Mouse (Mus musculus): ENCODE measurements around the gene Ppig.
"Not testable (repeated sequence)": the region's sequence is repeated elsewhere in the genome, so short reads cannot be mapped to it uniquely, and the experiment has no call there.

Ppig gene

DNA sequence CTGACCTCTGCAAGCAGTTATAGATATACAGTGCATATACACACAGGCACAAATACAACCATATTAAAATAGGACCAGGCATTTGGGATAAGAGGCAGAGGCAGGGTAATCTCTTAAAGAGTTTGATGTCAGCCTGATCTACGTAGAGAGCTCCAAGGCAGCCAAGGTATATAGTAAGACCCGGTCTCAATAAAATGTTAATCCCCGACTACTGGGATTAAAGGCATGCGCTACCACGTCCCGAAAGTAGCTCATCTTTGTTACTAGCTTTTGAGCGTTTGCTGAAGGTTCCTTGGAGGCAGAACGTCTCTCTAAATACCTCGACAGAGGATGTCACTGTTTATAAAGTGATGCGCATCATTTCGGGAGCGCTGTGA is at the start of gene Ppig:
Gene Ppig, plus strand, starts transcription at position 273 of the 377 bp plus-strand sequence.
- no peak for DNase-seq

DNA sequence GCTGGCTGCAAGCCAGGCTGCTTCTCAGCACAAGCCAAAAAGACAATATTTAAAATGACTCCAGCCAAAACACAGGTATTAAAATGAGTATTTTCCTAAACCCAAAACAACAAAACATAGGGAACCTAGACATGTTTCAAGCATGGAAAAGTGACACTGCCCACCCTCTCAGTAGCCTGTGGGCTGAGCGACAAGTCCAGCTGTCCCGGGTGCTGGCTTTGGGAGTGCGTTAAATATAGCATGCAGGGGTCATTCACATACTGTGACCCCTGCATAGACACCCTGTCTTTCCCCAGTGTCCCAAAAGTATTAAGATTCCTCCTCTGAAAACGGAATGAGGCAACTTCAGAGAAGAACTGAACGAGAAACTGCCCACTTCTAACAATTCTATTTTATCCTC is 48.6 kb upstream of the Ppig start:
- no peak for DNase-seq

DNA sequence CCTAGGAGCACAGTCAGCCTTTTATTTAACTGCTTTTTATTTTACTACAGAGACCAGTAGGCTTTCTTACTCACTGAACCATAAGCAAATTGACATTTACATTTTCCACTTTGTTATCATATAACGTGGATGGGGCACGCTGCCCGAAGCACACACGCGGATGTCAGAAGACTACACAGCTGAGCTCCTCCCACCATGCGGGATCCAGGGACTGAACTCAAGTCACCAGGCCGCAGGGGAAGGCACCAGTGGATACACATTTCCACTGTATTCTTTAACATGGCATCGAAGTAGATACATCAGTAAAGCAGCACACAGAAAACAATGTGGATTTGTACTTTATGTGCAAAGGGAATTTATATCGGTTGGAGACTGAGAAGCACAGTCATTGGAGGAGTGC is 47.1 kb upstream of the Ppig start:
- DNase-seq = no peak

DNA sequence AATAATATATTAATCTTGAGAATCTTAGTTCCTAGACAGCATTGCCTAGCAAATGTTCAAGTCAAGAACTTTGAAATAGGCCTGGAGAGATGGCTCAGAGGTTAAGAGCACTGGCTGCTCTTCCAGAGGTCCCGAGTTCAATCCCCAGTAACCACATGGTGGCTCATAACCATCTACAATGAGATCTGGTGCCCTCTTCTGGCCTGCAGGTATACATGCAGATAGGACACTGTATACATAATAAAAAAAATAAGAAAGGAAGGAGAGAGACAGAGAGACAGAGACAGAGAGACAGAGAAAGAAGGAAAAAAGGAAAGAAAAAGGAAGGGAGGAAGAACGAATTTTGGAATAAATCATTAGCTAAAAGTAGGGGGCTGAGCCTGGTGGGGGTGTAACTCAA is 45.6 kb upstream of the Ppig start:
- no peak for DNase-seq

DNA sequence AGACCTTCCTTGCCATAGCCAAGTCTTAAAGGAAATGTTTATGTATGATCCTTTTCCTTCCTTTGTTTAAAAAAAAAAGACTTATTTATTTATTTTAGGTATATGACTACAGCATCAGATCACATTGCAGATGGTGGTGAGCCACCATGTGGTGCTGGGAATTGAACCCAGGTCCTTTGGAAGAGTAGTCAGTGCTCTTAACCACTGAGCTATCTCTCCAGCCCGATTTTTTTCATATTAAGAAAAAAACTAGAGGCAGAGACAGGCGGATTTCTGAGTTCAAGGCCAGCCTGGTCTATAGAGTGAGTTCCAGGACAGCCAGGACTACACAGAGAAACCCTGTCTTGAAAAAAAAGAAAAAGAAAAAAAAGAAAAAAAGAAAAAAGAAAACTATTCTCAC is 45.1 kb upstream of the Ppig start:
- DNase-seq = not testable (repeated sequence)

DNA sequence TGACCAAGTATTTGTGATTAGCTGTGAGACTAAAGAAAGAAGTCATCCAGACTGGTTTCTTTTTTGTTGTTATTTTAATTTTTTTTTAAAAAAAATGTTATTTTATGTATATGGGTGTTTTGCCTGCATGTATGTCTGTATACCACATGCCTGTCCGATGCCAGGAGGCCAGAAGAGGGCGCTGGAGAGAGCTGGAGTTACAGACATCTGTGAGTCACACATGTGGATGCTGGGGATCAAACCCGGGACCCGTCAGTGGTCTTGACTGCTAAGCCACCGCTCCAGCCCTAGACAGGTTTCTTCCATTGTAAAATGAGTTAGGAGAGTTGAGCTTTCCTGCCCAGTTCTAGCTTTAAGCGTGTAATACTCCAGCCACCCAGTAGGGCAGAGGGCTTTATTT is 42.4 kb upstream of the Ppig start:
- DNase-seq = peak; percentile 8 to 12

DNA sequence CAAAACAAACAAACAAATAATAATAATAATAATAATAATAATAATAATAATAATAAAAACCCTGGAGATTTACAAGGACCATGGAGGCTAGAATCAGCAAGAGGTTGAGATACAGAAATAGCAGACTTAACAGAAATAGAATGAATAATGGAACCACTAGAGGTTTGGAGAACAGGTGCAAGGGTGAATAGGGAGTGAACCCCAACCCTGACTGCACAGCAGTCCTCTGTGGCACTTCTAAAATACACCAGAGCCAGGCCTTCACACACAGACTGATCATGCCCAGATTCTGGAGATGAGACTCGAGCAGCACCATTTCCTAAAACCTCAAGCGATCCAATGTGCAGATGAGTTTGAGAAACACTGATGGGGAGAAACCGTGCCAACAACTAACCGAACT is 40.4 kb upstream of the Ppig start:
- DNase-seq = no peak

DNA sequence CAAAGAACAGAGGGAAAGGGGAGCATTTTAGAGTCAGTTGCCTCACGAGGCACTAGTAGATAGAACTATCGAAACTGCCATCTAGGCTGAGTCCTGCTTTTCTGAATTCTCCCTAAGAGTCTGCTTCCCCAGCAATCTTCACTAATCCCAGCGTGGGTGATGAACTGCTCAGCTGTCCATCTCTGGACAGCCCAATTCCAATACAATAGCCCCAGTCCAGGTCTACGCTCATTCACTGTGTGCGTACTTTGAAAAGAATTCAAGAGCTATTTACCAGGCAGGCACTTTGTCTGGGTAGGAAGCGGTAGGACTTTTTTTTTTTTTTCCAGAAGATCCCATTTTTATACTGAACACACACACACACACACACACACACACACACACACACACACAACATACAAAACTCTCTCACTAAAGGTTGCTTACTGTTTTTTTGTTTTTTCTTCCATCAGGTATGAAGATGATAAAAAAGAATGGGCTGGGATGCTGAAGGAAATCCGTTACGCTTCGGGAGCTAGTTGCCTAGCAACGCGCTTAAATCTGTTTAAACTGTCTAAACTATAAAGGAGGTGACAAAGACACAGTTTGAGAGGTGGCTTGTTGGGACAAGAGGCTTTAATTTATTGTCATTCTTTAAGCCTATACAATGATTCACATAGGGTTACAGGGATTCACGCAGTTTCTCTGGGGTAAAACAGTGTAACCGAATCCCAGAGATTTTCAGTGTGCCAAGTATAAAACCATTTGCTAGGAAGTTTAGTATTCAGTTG is 39.1 kb upstream of the Ppig start:
- no peak for DNase-seq

DNA sequence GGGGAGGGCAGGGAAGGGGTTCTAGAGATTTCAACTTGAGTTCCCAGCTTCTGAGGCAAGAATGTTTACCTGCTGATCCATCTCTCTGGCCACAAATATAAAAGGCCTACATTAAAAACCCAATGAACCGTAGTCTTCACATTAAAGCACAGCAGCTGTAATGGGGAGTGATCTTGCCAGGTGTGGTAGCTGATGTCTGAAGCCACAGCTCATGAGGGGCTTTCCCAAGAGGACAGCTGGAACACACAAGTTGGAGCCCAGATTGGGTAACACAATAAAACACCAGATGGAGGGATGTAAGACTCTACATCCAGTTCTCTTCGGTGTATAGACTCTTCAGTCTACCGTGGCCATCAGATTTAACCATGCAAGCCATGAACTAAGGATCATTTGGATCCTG is 37.9 kb upstream of the Ppig start:
- DNase-seq = no peak

DNA sequence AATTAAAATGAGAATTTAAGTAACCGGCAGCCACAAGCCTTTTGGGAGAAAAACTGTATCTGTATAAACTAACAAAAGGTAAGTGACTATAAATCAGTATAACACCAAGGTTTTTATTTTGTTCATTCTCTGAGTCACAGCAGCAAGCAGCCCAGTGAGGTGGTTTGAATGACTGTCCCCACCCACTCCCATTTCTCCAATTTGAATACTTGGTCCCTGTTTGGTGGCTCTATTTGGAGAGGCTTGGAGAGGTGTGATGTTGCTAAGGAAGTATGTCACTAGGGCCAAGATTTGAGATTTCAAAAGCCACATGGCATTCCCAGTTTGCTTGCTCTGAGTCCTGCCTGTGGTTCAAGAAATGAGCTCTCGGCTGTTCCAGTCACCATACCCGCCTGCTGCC is 32.1 kb upstream of the Ppig start:
- DNase-seq = no peak

DNA sequence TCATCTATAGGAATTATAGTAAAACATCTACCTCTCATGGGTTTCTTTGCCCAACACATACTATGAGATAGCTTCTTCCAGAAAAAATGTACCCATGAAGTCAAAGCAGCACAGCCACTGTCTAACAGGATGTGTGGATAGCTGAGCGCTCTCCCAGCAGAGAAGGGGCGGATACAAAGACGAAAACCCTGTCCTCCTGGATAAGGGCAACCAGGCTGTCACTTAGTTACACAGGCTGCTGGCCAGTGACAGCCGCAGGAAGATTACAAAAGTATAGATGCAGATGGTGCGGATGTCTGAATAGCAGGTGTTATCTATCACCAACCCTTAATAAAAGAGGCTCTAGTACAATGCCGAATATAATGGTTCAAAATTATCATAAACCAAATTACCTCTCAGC is 31.5 kb upstream of the Ppig start:
- no peak for DNase-seq

DNA sequence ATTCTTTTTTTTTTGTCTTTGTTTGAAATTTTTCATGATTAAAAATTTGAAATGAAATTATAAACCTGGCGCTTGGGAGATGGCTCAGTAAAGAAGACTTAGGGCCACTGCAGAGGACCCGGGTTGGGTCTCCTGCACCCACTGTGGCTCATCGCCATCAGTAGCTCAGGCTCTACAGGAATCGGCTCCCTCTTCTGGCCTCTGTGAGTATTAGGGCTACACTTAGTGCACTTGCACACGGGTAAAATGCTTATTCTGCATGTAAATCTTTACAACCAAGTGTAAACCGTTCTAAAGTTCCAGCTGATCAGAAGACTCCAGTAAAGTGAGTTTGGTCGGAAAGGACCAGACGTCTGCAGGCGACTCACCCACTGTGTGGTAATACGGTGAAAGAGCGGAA is 28.8 kb upstream of the Ppig start:
- DNase-seq = no peak

DNA sequence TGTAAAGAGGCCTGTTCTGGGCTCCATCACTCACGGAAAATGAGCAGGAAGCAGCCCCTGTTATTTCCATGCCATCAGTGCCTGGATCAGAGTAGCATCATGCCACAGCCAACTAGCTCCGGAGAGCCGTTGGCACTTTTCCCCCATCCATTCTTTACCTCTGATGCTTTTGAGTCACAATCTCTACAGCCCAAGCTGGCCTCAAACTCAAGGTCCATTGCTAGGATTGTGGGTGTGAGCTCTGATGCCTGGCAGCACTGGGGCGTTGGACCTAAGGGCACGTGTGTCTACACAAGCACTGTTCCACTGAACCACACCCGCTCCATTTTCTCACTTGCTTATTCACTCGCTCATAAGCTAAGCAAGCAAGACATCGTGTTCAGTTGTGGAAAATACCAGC is 21.9 kb upstream of the Ppig start:
- no peak for DNase-seq

DNA sequence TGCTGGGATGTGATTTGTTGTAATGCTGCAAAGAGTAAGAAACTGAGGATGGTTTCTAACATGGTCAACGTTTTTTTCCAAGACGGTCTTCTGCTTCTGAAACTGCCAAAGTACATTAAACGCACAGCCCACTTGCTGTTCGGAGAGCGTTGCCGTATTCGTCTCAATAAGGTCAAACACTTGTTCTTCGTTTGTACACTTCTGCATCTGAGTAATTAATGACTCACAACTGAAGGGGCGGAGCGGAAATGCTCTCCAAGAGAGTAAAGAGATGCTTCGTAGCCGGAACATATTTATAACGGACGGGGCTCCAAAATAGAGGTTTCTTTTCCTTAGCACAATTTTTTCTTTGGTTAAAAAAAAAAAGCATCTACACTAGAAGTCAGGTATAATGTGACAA is 10.2 kb upstream of the Ppig start:
- no peak for DNase-seq

DNA sequence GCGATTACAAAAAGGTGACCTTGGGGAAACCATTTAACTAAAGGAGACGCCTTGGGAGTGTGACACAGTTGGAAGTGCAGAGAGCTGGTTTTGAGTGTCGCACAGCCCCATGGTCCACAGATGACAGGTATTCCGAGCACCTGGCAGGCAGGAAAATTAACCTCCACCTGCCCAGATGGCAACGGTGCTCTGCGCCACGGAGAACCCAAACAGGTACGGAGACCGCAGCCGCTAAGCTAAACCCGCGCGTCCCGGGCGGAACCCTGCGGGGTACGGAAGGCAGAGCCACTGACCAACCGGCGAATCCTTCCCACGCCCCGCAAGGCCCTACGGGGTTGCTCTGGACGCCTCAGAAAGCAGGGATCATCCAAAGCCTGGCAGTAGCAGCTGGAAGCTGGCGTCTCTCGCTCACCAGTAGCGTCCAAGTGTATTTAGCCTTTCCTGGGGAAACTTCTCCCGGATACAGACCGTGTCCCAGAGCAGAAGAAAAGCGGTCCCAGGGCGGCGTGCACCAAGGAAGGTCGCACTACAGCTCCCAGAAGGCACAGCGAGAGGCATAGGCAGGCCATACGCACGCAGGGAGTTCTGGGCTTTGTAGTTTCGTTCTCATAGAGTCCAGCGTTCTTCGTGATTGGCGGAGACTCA is 9.2 kb upstream of the Ppig start, which contains the start of gene Fastkd1:
Gene Fastkd1, minus strand, starts transcription at position 536 of the 645 bp plus-strand sequence.
- peak; percentile 66 to 79 for DNase-seq

DNA sequence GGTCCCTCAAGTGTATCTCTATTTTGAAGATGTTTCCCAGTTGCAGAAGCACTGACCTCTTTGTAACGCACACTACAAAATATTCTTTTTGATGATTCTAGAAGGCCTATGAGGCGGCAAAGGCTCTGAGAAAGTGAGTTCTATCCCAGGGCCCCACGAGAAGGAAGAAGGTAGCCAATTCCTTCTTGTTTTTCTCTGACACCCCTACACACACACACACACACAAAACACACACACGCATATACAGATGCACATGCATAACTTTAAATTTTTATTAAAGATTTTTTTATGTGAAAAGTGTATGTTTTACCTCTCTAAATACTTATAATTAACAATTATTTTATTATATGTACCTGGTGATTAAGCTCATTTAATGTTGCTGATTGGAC is 8.7 kb upstream of the Ppig start:
- DNase-seq = no peak

DNA sequence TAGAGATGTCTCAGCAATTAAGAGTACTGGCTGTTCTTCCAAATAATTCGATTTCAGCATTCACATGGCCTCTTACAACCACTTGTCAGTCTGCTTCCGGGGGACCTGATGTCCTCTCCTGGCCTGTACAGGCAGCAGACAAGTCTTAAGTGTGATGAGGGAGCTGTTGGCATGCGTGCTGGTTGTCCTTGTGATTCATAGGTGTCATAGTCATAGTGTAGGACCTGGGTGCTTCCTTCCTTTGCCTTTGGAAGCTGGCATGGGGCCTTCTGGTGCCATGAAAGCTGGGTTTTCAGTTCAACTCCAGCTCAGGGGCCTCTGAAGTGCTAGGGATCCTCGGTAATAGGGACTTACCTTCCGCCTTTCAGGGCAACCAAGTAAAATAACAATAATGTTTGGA is 8.2 kb upstream of the Ppig start:
- DNase-seq = no peak

DNA sequence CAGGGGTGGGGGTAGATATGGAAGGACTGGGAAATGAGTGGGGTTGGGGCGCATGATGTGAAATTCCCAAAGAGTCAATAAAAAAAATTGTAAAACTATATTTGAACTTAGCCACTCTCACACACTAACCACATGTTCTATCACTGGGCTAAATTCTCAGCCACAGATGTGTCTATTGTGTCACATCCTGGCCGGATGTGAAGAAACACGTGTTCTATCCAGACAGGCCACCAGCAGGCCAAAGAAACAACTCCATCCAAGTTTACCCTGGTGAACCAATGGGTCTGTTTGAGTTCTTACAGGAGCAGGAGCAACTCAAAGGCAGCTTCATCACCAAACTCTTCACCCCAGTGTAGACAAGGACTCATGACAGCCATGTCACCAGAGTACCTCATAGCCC is 5.9 kb upstream of the Ppig start:
- DNase-seq = no peak

DNA sequence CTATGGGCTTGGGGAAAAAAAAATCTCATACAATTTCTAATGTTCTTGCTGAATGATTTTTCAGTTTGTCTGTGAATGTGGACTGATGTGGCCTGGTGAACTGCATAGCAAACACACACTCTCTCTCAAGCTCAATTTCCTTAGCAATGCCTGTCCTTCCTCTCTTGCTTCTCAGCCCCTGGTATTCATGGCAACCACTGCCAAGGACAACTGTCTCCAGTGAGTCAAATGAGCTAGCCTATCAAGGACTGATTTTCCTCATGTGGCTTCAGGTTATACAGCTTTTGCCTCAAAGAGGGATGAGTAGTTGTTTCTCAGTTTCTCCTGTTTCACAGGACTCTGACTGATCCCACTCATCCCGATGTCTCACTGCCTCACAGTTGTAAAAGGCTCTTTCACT is 3.2 kb upstream of the Ppig start:
- no peak for DNase-seq

DNA sequence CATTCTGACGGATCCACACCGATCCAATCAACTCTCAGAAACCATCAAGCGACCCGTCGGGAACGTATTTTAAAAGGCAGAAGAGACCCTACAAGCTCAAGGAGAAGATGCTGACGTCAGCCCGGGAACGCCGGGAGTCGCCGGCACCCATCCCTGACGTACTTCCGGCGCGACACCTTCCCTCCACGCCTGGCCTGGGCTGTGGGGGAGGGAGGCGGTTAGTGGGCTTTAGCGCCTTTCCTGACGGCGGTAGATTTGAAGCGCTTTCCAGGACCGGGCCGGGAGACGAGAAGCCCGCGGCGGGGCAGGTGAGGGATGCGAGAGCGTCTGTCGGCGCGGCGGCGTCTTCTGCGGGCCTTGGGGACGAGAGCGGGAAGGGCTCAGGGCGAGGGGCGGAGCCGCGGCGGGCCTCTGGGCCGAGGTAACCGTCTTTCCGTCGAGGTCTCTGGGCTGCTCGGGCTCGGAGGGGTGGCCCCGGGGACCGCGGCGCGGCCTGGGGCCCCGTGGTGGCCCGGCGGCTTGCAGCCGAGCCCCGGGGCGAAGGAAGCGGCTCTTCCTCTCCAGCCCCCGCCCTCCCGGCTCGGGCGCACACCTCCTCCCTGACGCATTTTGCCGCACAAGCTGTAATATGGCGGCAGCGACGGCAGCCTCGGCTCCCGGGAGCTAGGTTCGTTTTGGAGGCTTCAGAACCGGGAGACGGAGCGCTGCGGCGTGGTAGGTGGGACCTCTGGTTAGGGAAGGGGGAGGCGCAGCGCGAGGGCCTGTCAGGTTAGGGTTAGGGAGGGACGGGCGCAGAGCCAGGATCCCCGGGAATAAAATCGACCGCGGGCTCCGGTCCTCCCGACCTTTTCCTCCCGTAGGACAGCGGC is 539 bp downstream of the Ppig start:
- DNase-seq = peak; percentile 76 to 81

DNA sequence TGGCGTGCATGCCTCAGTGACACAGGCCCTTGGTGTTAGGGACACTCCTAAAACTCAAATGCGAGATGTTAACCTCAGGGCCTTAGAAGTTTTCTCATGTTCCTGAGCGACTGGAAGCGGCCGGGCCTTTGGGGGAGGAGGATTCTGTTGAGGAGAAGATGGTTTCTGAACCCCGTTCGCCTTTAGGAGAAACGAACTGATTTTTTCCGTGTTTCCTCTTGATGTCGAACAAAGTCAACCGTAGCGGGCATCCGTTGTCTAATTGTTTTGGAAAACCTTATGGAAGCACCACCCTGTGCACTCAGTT is 1.1 kb downstream of the Ppig start:
- DNase-seq = no peak

DNA sequence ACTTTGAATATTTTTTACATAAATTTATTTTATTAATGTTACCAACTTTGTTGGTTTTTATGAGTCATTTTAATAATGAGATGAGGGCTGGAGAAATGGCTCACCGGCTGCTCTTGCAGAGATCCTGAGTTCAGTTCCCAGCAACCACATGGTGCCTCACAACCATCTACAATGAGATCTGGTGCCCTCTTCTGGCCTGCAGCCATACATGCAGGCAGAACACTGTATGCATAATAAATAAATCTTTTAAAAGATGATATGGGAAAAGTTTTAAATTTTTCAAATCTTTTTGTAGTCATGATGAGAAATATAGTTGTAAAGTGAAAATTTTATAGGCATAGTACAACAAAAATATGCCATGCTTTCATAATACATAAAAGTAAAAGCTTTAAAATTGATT is 22.7 kb downstream of the Ppig start:
- no peak for DNase-seq

DNA sequence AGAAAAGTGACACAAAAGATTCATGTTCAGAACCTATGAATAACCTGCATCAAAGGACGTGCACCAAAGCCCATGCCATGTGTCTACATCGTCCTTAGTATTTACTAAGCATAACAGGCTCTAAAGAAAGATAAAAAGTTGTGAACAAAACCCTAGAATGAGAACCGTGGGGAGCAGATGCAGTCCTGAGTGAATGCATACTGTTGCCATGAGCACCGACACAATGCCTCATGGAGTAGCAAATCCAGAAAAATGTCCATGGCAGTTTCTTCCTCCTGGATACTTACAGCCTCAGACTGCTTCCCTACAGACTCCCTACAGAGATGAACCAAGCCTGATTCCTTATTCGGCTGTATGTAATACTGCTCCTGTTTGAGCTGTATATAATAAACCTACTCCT is 38.6 kb downstream of the Ppig start:
- no peak for DNase-seq

DNA sequence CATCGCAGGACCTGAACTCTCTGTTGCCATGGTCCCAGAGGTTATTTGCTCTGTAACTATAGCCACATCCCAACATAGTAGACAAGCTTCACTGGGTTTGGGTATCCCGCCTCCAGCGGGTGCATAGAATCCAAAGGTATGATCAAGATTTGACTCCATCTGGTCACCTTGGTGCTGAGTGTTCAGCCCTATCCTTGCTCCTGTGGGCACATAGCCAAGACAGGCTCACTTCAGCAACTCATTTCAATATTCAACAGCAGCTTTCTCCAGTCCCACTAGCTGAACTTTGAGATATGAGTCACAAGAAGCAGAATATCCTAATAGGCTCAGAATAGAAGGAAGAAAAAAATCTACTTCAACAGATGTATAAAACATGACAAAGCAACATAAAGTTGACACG is 41.0 kb downstream of the Ppig start:
- DNase-seq = no peak

Measured in thymus, adult 18-20 months (tissue).